In the genomic region with DNA sequence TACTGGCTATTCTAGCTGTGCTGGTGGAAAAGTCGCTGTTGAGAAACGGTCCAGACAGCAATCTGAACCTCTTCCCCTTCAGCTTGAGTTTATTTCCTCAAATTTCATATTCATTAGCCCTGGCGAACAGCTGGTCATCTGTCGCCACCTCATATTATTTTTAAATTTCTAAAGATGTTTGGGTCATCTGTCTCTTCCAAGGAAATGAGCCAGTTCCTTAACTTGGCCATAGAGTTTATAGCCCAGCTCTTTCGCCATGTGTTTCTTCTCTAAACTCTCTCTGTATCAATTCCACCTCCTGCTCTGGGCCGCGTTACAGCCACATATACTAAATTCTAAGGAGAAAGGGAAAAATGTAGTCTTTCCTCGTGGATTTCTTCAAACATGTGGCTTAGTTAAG, we compare ENCODE assay signal across 20 mouse cellular contexts. TPM values are rescaled to one million over a fixed set of nuclear protein-coding genes. Genes with fewer than 3 reads are reported as not detected.
A peak's percentile ranks its signal among the peaks of the same experiment; 100 is the strongest.
DNase-seq lines count a peak whose midpoint lies in the region; ATAC-seq and TF ChIP-seq lines count a peak whose summit lies in the region.
"Had no signal": no experiment of that assay in that cellular context is flagged by ENCODE, and none has a peak within 500 bp of the region (broad histone marks: within the 10 kb centered on the region; RNA-seq: fewer than 3 reads in every experiment).

No protein-coding gene starts in this region.

- peaks cover 6% of the 10 kb centered on the region for H3K4me1 ChIP-seq in lung, adult 2 months (ENCODE audit: control insufficient read depth, insufficient read depth, low read length)
- H3K4me1 ChIP-seq in stomach, embryonic 15.5 days = 0 out of 2 replicates have a peak, but pooled peaks cover 6% of the 10 kb centered on the region
- H3K4me1 ChIP-seq in hindbrain, postnatal 0 days (ENCODE audit: insufficient read depth, low read length) = no peaks in the 10 kb centered on the region

- no peak for TF ChIP-seq POLR2A in lung, adult 2 months (IDR thresholded peaks at IDR 0.05; ENCODE audit: borderline replicate concordance, extremely low read depth, low read depth, low read length)

- H3K27me3 ChIP-seq in stomach, embryonic 15.5 days (replicated peaks) = no peaks in the 10 kb centered on the region
- H3K27me3 ChIP-seq in hindbrain, postnatal 0 days (ENCODE audit: insufficient read depth, low read length) = no peaks in the 10 kb centered on the region
- H3K27me3 ChIP-seq: forebrain, embryonic 15.5 days; heart, embryonic 12.5 days; limb, embryonic 13.5 days had no signal

- 45% methylated on average over 8 of the region's 8 CpGs for WGBS in lung, adult 2 months
- WGBS in stomach, embryonic 15.5 days = 42% methylated on average over 8 of the region's 8 CpGs
- WGBS in hindbrain, postnatal 0 days = 81% methylated on average over 8 of the region's 8 CpGs

- no peak for ATAC-seq in stomach, embryonic 15.5 days (ENCODE audit: insufficient read depth, low FRiP score, low read depth)
- no peak for ATAC-seq in erythroblast, adult 5-6 weeks (replicated peaks; ENCODE audit: low FRiP score, poor library complexity, severe bottlenecking)
- no peak for ATAC-seq in hindbrain, postnatal 0 days
- ATAC-seq: forebrain, embryonic 15.5 days; hindbrain, embryonic 16.5 days had no signal

- no peaks in the 10 kb centered on the region for H3K36me3 ChIP-seq in stomach, embryonic 15.5 days
- no peaks in the 10 kb centered on the region for H3K36me3 ChIP-seq in hindbrain, postnatal 0 days (ENCODE audit: insufficient read depth, low read length)
- H3K36me3 ChIP-seq: forebrain, embryonic 15.5 days; heart, embryonic 12.5 days; limb, embryonic 13.5 days had no signal

- H3K9ac ChIP-seq in stomach, embryonic 15.5 days = no peak overlapping the region
- no peak overlapping the region for H3K9ac ChIP-seq in hindbrain, postnatal 0 days (replicated peaks; ENCODE audit: low read length)
- H3K9ac ChIP-seq: forebrain, embryonic 15.5 days; heart, embryonic 12.5 days; limb, embryonic 13.5 days; liver, embryonic 14.5 days had no signal

- H3K9me3 ChIP-seq in stomach, embryonic 15.5 days = no peaks in the 10 kb centered on the region
- H3K9me3 ChIP-seq in hindbrain, postnatal 0 days (ENCODE audit: low read length) = no peaks in the 10 kb centered on the region
- H3K9me3 ChIP-seq: forebrain, embryonic 15.5 days; heart, embryonic 12.5 days; limb, embryonic 13.5 days had no signal

- no peak for TF ChIP-seq CTCF in lung, adult 2 months (IDR thresholded peaks at IDR 0.05; ENCODE audit: insufficient read depth, low read length)
- TF ChIP-seq CTCF in hindbrain, postnatal 0 days (IDR thresholded peaks at IDR 0.05; ENCODE audit: low read depth) = no peak

- peak; percentile 22 to 37 for DNase-seq in heart, adult 9 months (ENCODE audit: low spot score in 2 of 2)
- DNase-seq in heart, postnatal 4 days = no peak
- DNase-seq in lung, adult 18-20 months = peak; percentile 11 to 47
- DNase-seq in lung, adult 2 months = no peak
- DNase-seq in lung, postnatal 10 days = peak; percentile 57
- DNase-seq in hindbrain, postnatal 0 days (ENCODE audit: low spot score) = no peak
- DNase-seq: adrenal gland, adult 8-10 months; cerebellum, adult 2 months; heart, postnatal 36 days; kidney, adult 9 months; right cerebral cortex, postnatal 14 days; thymus, adult 18-20 months had no signal

- H3K4me2 ChIP-seq in stomach, embryonic 15.5 days = no peak overlapping the region
- no peak overlapping the region for H3K4me2 ChIP-seq in hindbrain, postnatal 0 days (ENCODE audit: low read depth, low read length)
- H3K4me2 ChIP-seq: forebrain, embryonic 15.5 days; heart, embryonic 12.5 days; limb, embryonic 13.5 days had no signal

- H3K27ac ChIP-seq in stomach, embryonic 15.5 days = peak overlapping the region; percentile 44; the same call in 1 of the 2 replicates
- no peak overlapping the region for H3K27ac ChIP-seq in hindbrain, postnatal 0 days
- H3K27ac ChIP-seq: forebrain, embryonic 15.5 days; limb, embryonic 13.5 days; liver, embryonic 14.5 days had no signal

- H3K4me3 ChIP-seq in lung, adult 2 months (replicated peaks; ENCODE audit: extremely low read depth, low read depth, low read length) = no peak overlapping the region
- no peak overlapping the region for H3K4me3 ChIP-seq in stomach, embryonic 15.5 days (replicated peaks)
- H3K4me3 ChIP-seq in hindbrain, postnatal 0 days (ENCODE audit: low read length) = no peak overlapping the region
- H3K4me3 ChIP-seq: forebrain, embryonic 15.5 days; heart, embryonic 12.5 days; limb, embryonic 13.5 days had no signal

RNA-seq across cellular contexts. Expression of a gene that starts 29.9 kb away (rescaled TPM):
- total RNA-seq in heart, postnatal 4 days (2021) = under 1 TPM; 0.14 to 0.20 TPM
- polyA plus RNA-seq in lung, adult 2 months (2012; rRNA removed) = 1.0 and 2.0 TPM in 2 replicates
- 7.2 and 7.3 TPM in 2 replicates for polyA plus RNA-seq in stomach, embryonic 15.5 days (2015; fragmentation: Nextera tagmentation; extraction: Ambion mirVana)
- total RNA-seq in erythroblast, adult 5-6 weeks (2015; ENCODE audit: low replicate concordance) = not detected in 2 replicates
- not detected in 2 replicates for total RNA-seq in erythroblast, adult 5-6 weeks (2017; ENCODE audit: low replicate concordance)
- total RNA-seq in hindbrain, postnatal 0 days (2014; rRNA removed) = 0.42 and 0.72 TPM in 2 replicates
- polyA plus RNA-seq in hindbrain, postnatal 0 days (2015; fragmentation: Nextera tagmentation; extraction: Ambion mirVana) = 1.9 and 2.0 TPM in 2 replicates
- total RNA-seq: common myeloid progenitor, adult 5-6 weeks had no signal

Comparison
In these comparisons a context has a peak if more than half of its experiments do, and no peak if none do; other contexts are left out.
1. DNase-seq: peak in heart, adult 9 months (2 of 2), lung, adult 18-20 months (2 of 2) and lung, postnatal 10 days (single experiment); none in heart, postnatal 4 days (single experiment), lung, adult 2 months (single experiment) and hindbrain, postnatal 0 days (single experiment).